ENCODE assay signal across 20 mouse cellular contexts in genomic region chr2:59594095-59594494, GRCm38 (mm10). TPM values are rescaled to one million over a fixed set of nuclear protein-coding genes. Genes with fewer than 3 reads are reported as not detected.
A peak's percentile ranks its signal among the peaks of the same experiment; 100 is the strongest.
DNase-seq lines count a peak whose midpoint lies in the region; ATAC-seq and TF ChIP-seq lines count a peak whose summit lies in the region.
"Had no signal": no experiment of that assay in that cellular context is flagged by ENCODE, and none has a peak within 500 bp of the region (broad histone marks: within the 10 kb centered on the region; RNA-seq: fewer than 3 reads in every experiment).

No protein-coding gene starts in this region.

- ATAC-seq in hindbrain, embryonic 12.5 days (ENCODE audit: low FRiP score) = no peak
- peak; percentile 31 for ATAC-seq in Patski
- ATAC-seq in neural tube, embryonic 15.5 days (ENCODE audit: low FRiP score) = peak; percentile 10; the same call in 1 of the 2 replicates
- no peak for ATAC-seq in midbrain, postnatal 0 days (ENCODE audit: low FRiP score)
- ATAC-seq: intestine, postnatal 0 days; midbrain, embryonic 13.5 days had no signal

- H3K9ac ChIP-seq in hindbrain, embryonic 12.5 days = no peak overlapping the region
- no peak overlapping the region for H3K9ac ChIP-seq in neural tube, embryonic 15.5 days (replicated peaks)
- no peak overlapping the region for H3K9ac ChIP-seq in midbrain, postnatal 0 days (replicated peaks; ENCODE audit: low read length, poor library complexity, severe bottlenecking)
- H3K9ac ChIP-seq: hindbrain, embryonic 15.5 days; limb, embryonic 15.5 days; midbrain, embryonic 13.5 days had no signal

- WGBS in hindbrain, embryonic 10.5 days = 79% methylated on average over 6 of the region's 6 CpGs
- WGBS in hindbrain, embryonic 12.5 days = 62% methylated on average over 6 of the region's 6 CpGs
- 25% methylated on average over 6 of the region's 6 CpGs for WGBS in neural tube, embryonic 15.5 days
- 74% methylated on average over 6 of the region's 6 CpGs for WGBS in midbrain, postnatal 0 days

- no peak for DNase-seq in hindbrain, embryonic 10.5 days (ENCODE audit: low spot score)
- no peak for DNase-seq in Patski (ENCODE audit: low read depth, low spot score)
- no peak for DNase-seq in midbrain, postnatal 0 days (ENCODE audit: low spot score)
- no peak for DNase-seq in left cerebral cortex, adult 9 months (ENCODE audit: low spot score in 2 of 2)
- DNase-seq: cerebellum, adult 11-12 months; cerebellum, postnatal 36 days; gastrocnemius, postnatal 25 days; heart, postnatal 14 days; kidney, postnatal 25 days; layer of hippocampus, adult 9-11 months had no signal

- H3K9me3 ChIP-seq in hindbrain, embryonic 10.5 days = no peaks in the 10 kb centered on the region
- no peaks in the 10 kb centered on the region for H3K9me3 ChIP-seq in hindbrain, embryonic 12.5 days (replicated peaks)
- no peaks in the 10 kb centered on the region for H3K9me3 ChIP-seq in neural tube, embryonic 15.5 days (replicated peaks)
- H3K9me3 ChIP-seq in midbrain, postnatal 0 days (ENCODE audit: low read length) = no peaks in the 10 kb centered on the region
- H3K9me3 ChIP-seq: heart, embryonic 10.5 days; hindbrain, embryonic 15.5 days; limb, embryonic 15.5 days; midbrain, embryonic 13.5 days had no signal

- no peak overlapping the region for H3K4me2 ChIP-seq in hindbrain, embryonic 12.5 days (replicated peaks)
- no peak overlapping the region for H3K4me2 ChIP-seq in neural tube, embryonic 15.5 days
- H3K4me2 ChIP-seq in midbrain, postnatal 0 days (ENCODE audit: low read depth, low read length, poor library complexity, severe bottlenecking) = no peak overlapping the region
- H3K4me2 ChIP-seq: limb, embryonic 15.5 days; midbrain, embryonic 13.5 days had no signal

- no peaks in the 10 kb centered on the region for H3K79me2 ChIP-seq in C2C12 (ENCODE audit: control insufficient read depth, insufficient read depth)

- no peaks in the 10 kb centered on the region for H3K79me3 ChIP-seq in C2C12 (ENCODE audit: low read depth)

- no peaks in the 10 kb centered on the region for H3K27me3 ChIP-seq in hindbrain, embryonic 10.5 days (ENCODE audit: insufficient read depth, poor library complexity, severe bottlenecking)
- H3K27me3 ChIP-seq in hindbrain, embryonic 12.5 days = no peaks in the 10 kb centered on the region
- no peaks in the 10 kb centered on the region for H3K27me3 ChIP-seq in C2C12 (ENCODE audit: control insufficient read depth, insufficient read depth, insufficient read length)
- H3K27me3 ChIP-seq in Patski = no peaks in the 10 kb centered on the region
- H3K27me3 ChIP-seq in neural tube, embryonic 15.5 days (replicated peaks) = no peaks in the 10 kb centered on the region
- no peaks in the 10 kb centered on the region for H3K27me3 ChIP-seq in midbrain, postnatal 0 days (ENCODE audit: insufficient read depth, low read length)
- H3K27me3 ChIP-seq: CH12.LX; hindbrain, embryonic 15.5 days; midbrain, embryonic 13.5 days had no signal

- H3K4me3 ChIP-seq in hindbrain, embryonic 10.5 days = no peak overlapping the region
- H3K4me3 ChIP-seq in hindbrain, embryonic 12.5 days = no peak overlapping the region
- no peak overlapping the region for H3K4me3 ChIP-seq in C2C12 (ENCODE audit: insufficient read depth, poor library complexity, severe bottlenecking)
- H3K4me3 ChIP-seq in neural tube, embryonic 15.5 days (replicated peaks) = no peak overlapping the region
- no peak overlapping the region for H3K4me3 ChIP-seq in midbrain, postnatal 0 days (ENCODE audit: low read depth, low read length)
- H3K4me3 ChIP-seq: heart, embryonic 10.5 days; hindbrain, embryonic 15.5 days; limb, embryonic 15.5 days; midbrain, embryonic 13.5 days had no signal

- CTCF ChIA-PET in Patski (lab: Charles Lee) = interaction anchor here (0.8 to 2.0 kb wide), 2 partner anchors 8 to 9 kb away, joined by 3 to 6 read pairs; no protein-coding TSS in a partner anchor

- H3K4me1 ChIP-seq in hindbrain, embryonic 10.5 days (replicated peaks) = peaks cover 18% of the 10 kb centered on the region
- H3K4me1 ChIP-seq in hindbrain, embryonic 12.5 days = peaks cover 7% of the 10 kb centered on the region
- peaks cover 16% of the 10 kb centered on the region for H3K4me1 ChIP-seq in neural tube, embryonic 15.5 days
- no peaks in the 10 kb centered on the region for H3K4me1 ChIP-seq in midbrain, postnatal 0 days (ENCODE audit: insufficient read depth, low read length)
- H3K4me1 ChIP-seq: midbrain, embryonic 13.5 days had no signal

- H3K27ac ChIP-seq in hindbrain, embryonic 10.5 days = 0 out of 2 replicates have a peak overlapping the region, but pooled peaks have one; percentile 8
- H3K27ac ChIP-seq in hindbrain, embryonic 12.5 days = no peak overlapping the region
- peak overlapping the region; percentile 43; the same call in 1 of the 2 replicates for H3K27ac ChIP-seq in neural tube, embryonic 15.5 days (replicated peaks)
- H3K27ac ChIP-seq in midbrain, postnatal 0 days (ENCODE audit: low read depth, low read length) = no peak overlapping the region
- H3K27ac ChIP-seq: heart, embryonic 10.5 days; hindbrain, embryonic 15.5 days; limb, embryonic 15.5 days; macrophage; midbrain, embryonic 13.5 days had no signal

- no peaks in the 10 kb centered on the region for H3K36me3 ChIP-seq in hindbrain, embryonic 10.5 days
- no peaks in the 10 kb centered on the region for H3K36me3 ChIP-seq in hindbrain, embryonic 12.5 days
- no peaks in the 10 kb centered on the region for H3K36me3 ChIP-seq in C2C12 (ENCODE audit: control insufficient read depth, insufficient read depth)
- no peaks in the 10 kb centered on the region for H3K36me3 ChIP-seq in neural tube, embryonic 15.5 days
- no peaks in the 10 kb centered on the region for H3K36me3 ChIP-seq in midbrain, postnatal 0 days (ENCODE audit: insufficient read depth, low read length)
- H3K36me3 ChIP-seq: heart, embryonic 10.5 days; hindbrain, embryonic 15.5 days; limb, embryonic 15.5 days; midbrain, embryonic 13.5 days had no signal

- H3ac ChIP-seq in C2C12 (ENCODE audit: control insufficient read depth, insufficient read length, low read depth) = no peak overlapping the region

- in situ Hi-C loops in Patski (cut with MboI; ENCODE audit: low pct_unique_long_range_greater_than_20kb) = no loop called here

- TF ChIP-seq CTCF in C2C12 (IDR thresholded peaks at IDR 0.05; ENCODE audit: control insufficient read depth, insufficient read depth, insufficient read length) = no peak
- TF ChIP-seq CTCF in Patski (IDR thresholded peaks at IDR 0.05) = no peak
- no peak for TF ChIP-seq CTCF in midbrain, postnatal 0 days (IDR thresholded peaks at IDR 0.05)

- POLR2A ChIA-PET in Patski (lab: Charles Lee) = no interaction called here

TF ChIP-seq in C2C12, 6 proteins besides CTCF, POLR2A, EP300 and RAD21:
- TF ChIP-seq MYOG (IDR thresholded peaks at IDR 0.05; ENCODE audit: control insufficient read depth, extremely low read depth, insufficient read length) (no peak), CEBPB (IDR thresholded peaks at IDR 0.05; ENCODE audit: low read depth) (peak; percentile 93)
TF ChIP-seq in C2C12: peak in this region for 1.

RNA-seq across cellular contexts. Expression of gene Tanc1, which starts 17.7 kb away (rescaled TPM):
- 15.9 and 16.3 TPM in 2 replicates for polyA plus RNA-seq in hindbrain, embryonic 10.5 days (2016; fragmentation: Nextera tagmentation; extraction: Ambion mirVana)
- polyA plus RNA-seq in hindbrain, embryonic 12.5 days (2016; fragmentation: Nextera tagmentation; extraction: Ambion mirVana) = 18.2 and 18.9 TPM in 2 replicates
- polyA plus RNA-seq in C2C12 (2012; fragmentation: generic; extraction: Trizol) (24.9 TPM), Patski (2021) (45.3 TPM)
- polyA plus RNA-seq in neural tube, embryonic 15.5 days (2015; fragmentation: Nextera tagmentation; extraction: Ambion mirVana) = 8.5 and 11.7 TPM in 2 replicates
- 7.3 and 8.0 TPM in 2 replicates for total RNA-seq in midbrain, postnatal 0 days (2014; rRNA removed)
- polyA plus RNA-seq in midbrain, postnatal 0 days (2015; fragmentation: Nextera tagmentation; extraction: Ambion mirVana) = 2.3 and 2.7 TPM in 2 replicates

Comparison
In these comparisons a context has a peak if more than half of its experiments do, and no peak if none do; other contexts are left out.
1. H3K27ac ChIP-seq: peak in hindbrain, embryonic 10.5 days (single experiment) and neural tube, embryonic 15.5 days (single experiment); none in hindbrain, embryonic 12.5 days (single experiment) and midbrain, postnatal 0 days (single experiment).
2. ATAC-seq: peak in Patski (single experiment) and neural tube, embryonic 15.5 days (single experiment); none in hindbrain, embryonic 12.5 days (single experiment) and midbrain, postnatal 0 days (single experiment).